Mouse (Mus musculus) midbrain, embryonic 14.5 days (tissue): Measurements from ENCODE around the gene Cdc26. TPM values are rescaled to one million over a fixed set of nuclear protein-coding genes. Genes with fewer than 3 reads are reported as not detected.

Experiments
- ATAC-seq: fragments of 200-750 bp; cut with Nextera tagmentation; 2 replicates; pipeline ENCODE4 v1.8.0; 2017; ENCODE audit warnings: moderate number of reproducible peaks, moderate library complexity; ENCODE audit not compliant: low FRiP score, low TSS enrichment
- DNase-seq: peaks from one replicate; pipeline ENCODE4 v3.0.0-alpha.2; 2015
- H3K27ac ChIP-seq: fragments of 300-500 bp; sonication (generic); replicated peaks from 2 replicates; pipeline ENCODE4 v1.5.1; 2014; ENCODE audit warnings: mild to moderate bottlenecking, low read depth, low read length, moderate library complexity
- H3K27me3 ChIP-seq: fragments of 300-500 bp; sonication (generic); 2 replicates; pipeline ENCODE4 v1.6.1; 2014; ENCODE audit warnings: low read length, control low read depth, mixed read lengths; ENCODE audit not compliant: control insufficient read depth, insufficient read depth
- H3K36me3 ChIP-seq: fragments of 300-500 bp; sonication (generic); 2 replicates; pipeline ENCODE4 v1.6.1; 2014; ENCODE audit warnings: low read length, control low read depth; ENCODE audit not compliant: control insufficient read depth, insufficient read depth
- H3K4me1 ChIP-seq: fragments of 300-500 bp; sonication (generic); 2 replicates; pipeline ENCODE4 v1.6.1; 2014; ENCODE audit warnings: mild to moderate bottlenecking, antibody characterized with exemption, low read length, control low read depth; ENCODE audit not compliant: control insufficient read depth, insufficient read depth
- H3K4me2 ChIP-seq: fragments of 300-500 bp; sonication (generic); 2 replicates; pipeline ENCODE4 v1.6.1; 2014; ENCODE audit warnings: mild to moderate bottlenecking, low read length, moderate library complexity
- H3K4me3 ChIP-seq: fragments of 300-500 bp; sonication (generic); replicated peaks from 2 replicates; pipeline ENCODE4 v1.5.1; 2014; ENCODE audit warnings: low read depth, low read length
- H3K9ac ChIP-seq: fragments of 300-500 bp; sonication (generic); replicated peaks from 2 replicates; pipeline ENCODE4 v1.6.1; 2014; ENCODE audit warnings: mild to moderate bottlenecking, low read length, moderate library complexity
- H3K9me3 ChIP-seq: fragments of 300-500 bp; sonication (generic); 2 replicates; pipeline ENCODE4 v1.6.1; 2016; ENCODE audit warnings: low read length, control low read depth, mixed read lengths; ENCODE audit not compliant: control insufficient read depth
- WGBS: fragments of 180-500 bp; shearing (Covaris S2); extraction: QIAGEN DNeasy Blood & Tissue Kit; methylation state at CpG from one replicate; pipeline ENCODE4 v1.1.7; 2014; 5-methylcytosine and 5-hydroxymethylcytosine counted together
- polyA plus RNA-seq: library from polyadenylated mRNA; unstranded; fragments of >200 nt; fragmentation: Nextera tagmentation; extraction: Ambion mirVana; gene quantifications from 2 replicates; pipeline ENCODE4 v1.2.1, GENCODE M21; 2014

Gene Cdc26
- polyA plus RNA-seq, 1 experiment from 2014 or later, result 97.5 TPM

DNA sequence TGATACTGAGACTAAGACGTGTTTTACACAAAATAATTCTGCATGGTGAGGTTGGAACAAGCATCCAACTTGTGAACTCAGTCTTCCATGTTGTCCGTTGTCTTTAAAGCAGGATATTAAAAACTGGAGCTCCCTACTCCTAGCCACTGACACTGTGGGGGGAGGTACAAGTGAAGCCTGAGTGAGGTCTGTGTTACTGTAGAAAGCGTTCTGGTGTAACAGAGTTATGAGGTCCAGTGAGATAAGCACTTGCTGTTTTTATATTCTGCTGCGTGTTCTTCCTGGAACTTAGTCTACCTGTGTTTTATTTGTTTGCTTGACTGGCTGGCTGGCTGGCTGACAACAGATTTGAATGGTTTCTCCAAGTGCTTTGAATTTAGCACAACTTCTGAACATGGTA lies 34.1 kb downstream of the Cdc26 start:
- H3K9me3 ChIP-seq, result no peaks in the 10 kb centered on the region
- no peak for DNase-seq
- H3K4me1 ChIP-seq, result no peaks in the 10 kb centered on the region
- no peak overlapping the region for H3K9ac ChIP-seq
- no peak overlapping the region for H3K4me2 ChIP-seq
- H3K27ac ChIP-seq, result no peak overlapping the region
- no peaks in the 10 kb centered on the region for H3K36me3 ChIP-seq
- ATAC-seq, result no peak
- 88% methylated on average over 4 of the region's 4 CpGs for WGBS
- H3K4me3 ChIP-seq, result no peak overlapping the region
- no peaks in the 10 kb centered on the region for H3K27me3 ChIP-seq

DNA sequence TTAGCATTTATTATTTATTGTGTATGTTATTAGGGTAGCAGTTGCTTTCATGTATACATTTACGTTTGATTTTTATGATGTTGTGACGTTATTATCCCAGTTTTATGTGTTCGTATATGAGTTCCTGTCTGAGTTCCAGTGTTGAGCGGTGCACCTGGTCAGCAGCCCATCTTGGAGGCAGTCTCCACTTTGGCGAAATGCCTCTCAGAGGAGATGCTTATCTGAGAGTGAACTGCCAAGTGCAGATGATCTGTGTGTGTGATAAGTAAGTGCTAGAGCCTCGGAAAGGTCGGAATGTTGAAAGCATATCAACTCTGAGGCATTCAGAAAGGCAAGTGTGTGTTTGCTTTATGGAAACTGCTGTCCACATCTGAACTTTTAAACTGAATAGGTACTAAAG lies 34.8 kb downstream of the Cdc26 start:
- Histone ChIP-seq H3K36me3 (no peaks in the 10 kb centered on the region), H3K27ac (no peak overlapping the region), H3K4me2 (no peak overlapping the region), H3K4me3 (no peak overlapping the region), H3K4me1 (no peaks in the 10 kb centered on the region), H3K27me3 (no peaks in the 10 kb centered on the region), H3K9ac (no peak overlapping the region), H3K9me3 (no peaks in the 10 kb centered on the region)
- DNase-seq, result no peak
- no peak for ATAC-seq
- WGBS, result 90% methylated on average over 7 of the region's 7 CpGs

- DNase-seq (no peak), ATAC-seq (no peak)
- Histone ChIP-seq H3K27ac (no peak overlapping the region), H3K9me3 (no peaks in the 10 kb centered on the region), H3K27me3 (no peaks in the 10 kb centered on the region), H3K4me1 (no peaks in the 10 kb centered on the region), H3K9ac (no peak overlapping the region), H3K4me3 (no peak overlapping the region), H3K36me3 (no peaks in the 10 kb centered on the region), H3K4me2 (no peak overlapping the region)
- 82% methylated on average over 9 of the region's 9 CpGs for WGBS
Measured at GRCm38 (mm10) chr4:62372818-62373520, 35.5 kb downstream of the Cdc26 start.

- H3K4me3 ChIP-seq, result no peak overlapping the region
- no peaks in the 10 kb centered on the region for H3K4me1 ChIP-seq
- H3K9me3 ChIP-seq, result no peaks in the 10 kb centered on the region
- H3K27me3 ChIP-seq, result no peaks in the 10 kb centered on the region
- H3K4me2 ChIP-seq, result no peak overlapping the region
- no peak overlapping the region for H3K27ac ChIP-seq
- no peaks in the 10 kb centered on the region for H3K36me3 ChIP-seq
- ATAC-seq (no peak), DNase-seq (no peak)
- no peak overlapping the region for H3K9ac ChIP-seq
- 5% methylated on average over 1 of the region's 1 CpGs for WGBS
Measured at GRCm38 (mm10) chr4:62372410-62372809, 36.0 kb downstream of the Cdc26 start.

GRCm38 (mm10) chr4:62369091-62369490 lies 39.4 kb downstream of the Cdc26 start:
- DNase-seq (no peak), ATAC-seq (no peak)
- Histone ChIP-seq H3K27ac (no peak overlapping the region), H3K9ac (no peak overlapping the region), H3K27me3 (no peaks in the 10 kb centered on the region), H3K9me3 (no peaks in the 10 kb centered on the region), H3K4me1 (no peaks in the 10 kb centered on the region), H3K36me3 (no peaks in the 10 kb centered on the region), H3K4me3 (no peak overlapping the region), H3K4me2 (no peak overlapping the region)
- 82% methylated on average over 3 of the region's 3 CpGs for WGBS

GRCm38 (mm10) chr4:62367586-62367985 lies 40.9 kb downstream of the Cdc26 start:
- no peak overlapping the region for H3K27ac ChIP-seq
- no peaks in the 10 kb centered on the region for H3K27me3 ChIP-seq
- DNase-seq (no peak), ATAC-seq (no peak)
- H3K4me3 ChIP-seq, result no peak overlapping the region
- 91% methylated on average over 6 of the region's 6 CpGs for WGBS
- H3K9ac ChIP-seq, result no peak overlapping the region
- no peaks in the 10 kb centered on the region for H3K9me3 ChIP-seq
- H3K36me3 ChIP-seq, result no peaks in the 10 kb centered on the region
- H3K4me2 ChIP-seq, result no peak overlapping the region
- H3K4me1 ChIP-seq, result no peaks in the 10 kb centered on the region

DNA sequence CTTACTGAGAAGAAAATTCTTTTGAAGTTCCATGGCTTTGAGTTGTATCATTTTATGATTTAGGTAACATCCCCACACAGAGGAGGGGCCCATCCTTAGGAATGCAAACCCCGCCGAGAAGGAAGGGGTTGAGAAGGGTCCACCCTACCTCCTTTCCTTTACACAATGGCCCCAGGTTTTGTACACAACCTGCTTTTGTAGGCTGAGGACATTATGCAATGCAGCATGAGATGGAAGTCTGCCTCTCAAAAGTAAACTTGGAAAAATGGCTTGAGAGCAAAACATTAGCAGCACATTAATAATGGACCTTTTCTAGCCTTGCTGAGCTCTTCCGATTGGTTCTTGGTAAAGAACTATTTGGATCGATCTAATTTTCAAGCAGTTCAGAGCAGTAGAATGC lies 42.2 kb downstream of the Cdc26 start:
- H3K9ac ChIP-seq, result no peak overlapping the region
- 88% methylated on average over 4 of the region's 4 CpGs for WGBS
- no peak for ATAC-seq

GRCm38 (mm10) chr4:62364299-62364698 lies 44.1 kb downstream of the Cdc26 start:
- no peaks in the 10 kb centered on the region for H3K36me3 ChIP-seq
- H3K4me2 ChIP-seq, result no peak overlapping the region
- H3K9ac ChIP-seq, result no peak overlapping the region
- H3K4me3 ChIP-seq, result no peak overlapping the region
- H3K27ac ChIP-seq, result no peak overlapping the region
- 93% methylated on average over 8 of the region's 8 CpGs for WGBS
- DNase-seq (no peak), ATAC-seq (no peak)
- H3K9me3 ChIP-seq, result no peaks in the 10 kb centered on the region
- H3K27me3 ChIP-seq, result no peaks in the 10 kb centered on the region
- peaks cover 12% of the 10 kb centered on the region for H3K4me1 ChIP-seq

More for the DNA sequence above, 42.2 kb downstream of the Cdc26 start:
- no peaks in the 10 kb centered on the region for H3K9me3 ChIP-seq
- no peaks in the 10 kb centered on the region for H3K36me3 ChIP-seq
- H3K4me2 ChIP-seq, result no peak overlapping the region
- peaks cover 8% of the 10 kb centered on the region for H3K4me1 ChIP-seq
- H3K27me3 ChIP-seq, result no peaks in the 10 kb centered on the region
- no peak overlapping the region for H3K27ac ChIP-seq
- DNase-seq, result no peak
- no peak overlapping the region for H3K4me3 ChIP-seq

GRCm38 (mm10) chr4:62362437-62362836 lies 46.0 kb downstream of the Cdc26 start:
- no peak overlapping the region for H3K9ac ChIP-seq
- no peak overlapping the region for H3K4me3 ChIP-seq
- DNase-seq, result no peak
- H3K27ac ChIP-seq, result no peak overlapping the region
- no peaks in the 10 kb centered on the region for H3K36me3 ChIP-seq
- WGBS, result 95% methylated on average over 2 of the region's 2 CpGs
- H3K4me1 ChIP-seq, result peaks cover 17% of the 10 kb centered on the region
- H3K4me2 ChIP-seq, result no peak overlapping the region
- no peaks in the 10 kb centered on the region for H3K27me3 ChIP-seq
- no peaks in the 10 kb centered on the region for H3K9me3 ChIP-seq
- no peak for ATAC-seq
